Mouse (Mus musculus) E14TG2a.4 (cell line): ENCODE results near the gene Wdtc1.

Experiments used
- CTCF ChIP-seq: conservative IDR thresholded peaks from 2 replicates; pipeline ENCODE4 v1.5.1; 2014; ENCODE audit warnings: low read length
- NANOG ChIP-seq: IDR thresholded peaks from 2 replicates; pipeline ENCODE4 v1.6.1; 2014; ENCODE audit warnings: borderline replicate concordance, low read length, mixed read lengths

GRCm38 (mm10) chr4:133399509-133399908, 46.2 kb upstream of the Wdtc1 start:
- TF ChIP-seq CTCF, result no peak
- TF ChIP-seq NANOG, result no peak
